Mouse (Mus musculus): ENCODE data around the gene Kif1b. TPM values are rescaled to one million over a fixed set of nuclear protein-coding genes. Genes with fewer than 3 reads are reported as not detected.

The Kif1b gene
- total and polyA plus RNA-seq, 3 experiments, result 10.0 to 27.6 (median 17.0) TPM

DNA sequence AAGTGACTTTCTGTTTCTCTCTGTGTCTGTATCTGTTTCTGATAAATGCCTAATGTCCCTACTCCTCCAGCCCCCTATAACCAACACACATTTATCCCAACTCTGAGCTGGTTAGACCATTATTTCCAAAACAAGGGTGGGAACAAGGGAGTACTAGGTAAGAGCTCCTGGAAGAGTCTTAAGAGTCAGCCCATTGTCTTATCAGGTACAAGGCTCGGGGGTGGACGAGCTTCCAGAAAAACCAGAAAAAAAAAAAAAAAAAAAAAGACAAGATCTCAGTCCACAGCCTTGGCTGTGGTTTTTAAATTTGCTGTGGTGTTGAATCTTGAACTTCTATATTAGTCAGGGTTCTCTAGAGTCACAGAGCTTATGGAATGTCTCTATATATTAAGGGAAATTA is 139.5 kb downstream of the Kif1b start (continued):
- TF ChIP-seq CHD2 (IDR thresholded peaks at IDR 0.05; ENCODE audit: low read length) (no peak), GABPA (IDR thresholded peaks at IDR 0.05; ENCODE audit: insufficient replicate concordance, low read depth, low read length) (no peak), TCF12 (IDR thresholded peaks at IDR 0.05; ENCODE audit: low read depth, low read length) (no peak), CHD1 (IDR thresholded peaks at IDR 0.05; ENCODE audit: low read depth, low read length) (no peak), IRF4 (IDR thresholded peaks at IDR 0.05; ENCODE audit: low read depth, low read length) (no peak), ZNF384 (IDR thresholded peaks at IDR 0.05; ENCODE audit: low read depth, low read length) (no peak)

DNA sequence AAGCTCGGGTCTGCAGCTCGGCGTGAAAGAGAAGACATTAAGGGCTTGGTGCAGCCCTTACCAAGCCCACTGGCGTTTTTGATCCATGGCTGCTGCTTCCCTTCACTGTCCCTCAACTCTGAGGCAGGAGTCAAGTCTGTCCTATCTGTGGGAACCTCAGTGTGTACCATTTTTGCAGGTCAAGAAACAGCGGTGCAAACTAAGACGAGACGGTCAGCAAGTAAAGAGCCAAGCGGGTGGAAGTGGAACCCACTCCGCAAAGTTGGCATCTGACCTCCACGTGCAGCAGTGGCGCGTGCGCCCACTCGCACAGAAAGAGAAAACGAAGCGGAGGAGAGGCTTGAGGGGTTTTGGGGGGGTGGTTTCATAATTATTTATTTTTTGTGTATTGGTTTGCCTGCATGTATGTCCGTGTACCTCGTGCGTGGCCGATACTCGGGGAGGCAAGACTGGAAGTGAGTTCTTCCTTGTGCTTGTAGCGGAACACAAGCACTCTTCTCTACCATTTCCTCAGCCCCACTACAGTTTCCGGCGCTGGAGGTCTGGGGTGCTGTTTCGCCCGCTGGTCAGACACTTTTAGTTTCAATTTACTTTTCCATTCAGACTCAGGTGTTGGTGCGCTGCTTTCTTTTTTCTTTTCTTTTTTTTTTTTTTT is 140.4 kb downstream of the Kif1b start:
- dilution Hi-C loops (cut with MboI; ENCODE audit: extremely low pct_ligation_motif_present, extremely low pct_unique_long_range_greater_than_20kb, low sequenced_read_pairs), result no loop called here
- peak; percentile 65 for DNase-seq (ENCODE audit: extremely low read depth)
- Histone ChIP-seq H3K9ac (ENCODE audit: insufficient read depth, low read depth) (peak overlapping the region; percentile 77), H3K9me3 (replicated peaks; ENCODE audit: low read length) (no peaks in the 10 kb centered on the region), H3K79me2 (replicated peaks; ENCODE audit: control insufficient read depth, extremely low read depth, insufficient read depth, poor library complexity, severe bottlenecking) (peaks cover 14% of the 10 kb centered on the region), H3K4me2 (ENCODE audit: insufficient read depth, low read depth, poor library complexity, severe bottlenecking) (peak overlapping the region; percentile 81), H3K27ac (ENCODE audit: insufficient read depth, low read depth) (peak overlapping the region; percentile 73), H3K27me3 (replicated peaks) (no peaks in the 10 kb centered on the region), H3K36me3 (replicated peaks in 1 of 2; ENCODE audit: control insufficient read depth in 1 of 2, insufficient read depth in 1 of 2, low read length in 1 of 2) (peaks cover 7 to 31% of the 10 kb centered on the region in 2 experiments), H3K4me3 (replicated peaks in 1 of 3; ENCODE audit: low read depth in 2 of 3, low read length in 2 of 3, poor library complexity in 1 of 3) (peak overlapping the region; percentile 81 to 95 (median 85)), H3K4me1 (ENCODE audit: control insufficient read depth in 1 of 2, insufficient read depth in 2 of 2) (peaks cover 0 to 54% of the 10 kb centered on the region in 2 experiments; a peak in 2 of 4 replicates)
- in situ Hi-C loops (cut with MboI; ENCODE audit: low pct_ligation_motif_present, low pct_unique_long_range_greater_than_20kb, low sequenced_read_pairs), result loop anchor here (25.0 kb wide), 1 partner anchor 545 kb away; the partner anchor contains the start of gene Pik3cd
- TF ChIP-seq ELF1 (IDR thresholded peaks at IDR 0.05; ENCODE audit: low read depth, low read length), result peak; percentile 57; the same call in 1 of the 2 replicates
- no peak for TF ChIP-seq MAFK (IDR thresholded peaks at IDR 0.05; ENCODE audit: insufficient replicate concordance, low read length)
- TF ChIP-seq TBP (conservative IDR thresholded peaks at IDR 0.05; ENCODE audit: low read depth, low read length), result peak; percentile 59; the same call in 1 of the 2 replicates
- peak; percentile 54 for TF ChIP-seq ETS1 (conservative IDR thresholded peaks at IDR 0.05; ENCODE audit: low read depth, low read length)
- peak; percentile 94 for TF ChIP-seq MAX (IDR thresholded peaks at IDR 0.05; ENCODE audit: low read length)
- TF ChIP-seq CTCF (conservative IDR thresholded peaks at IDR 0.05 in 1 of 2, IDR thresholded peaks at IDR 0.05 in 1 of 2; ENCODE audit: low read depth in 2 of 2, low read length in 2 of 2), result no peak
- TF ChIP-seq MYC (IDR thresholded peaks at IDR 0.05; ENCODE audit: low read depth, low read length), result peak; percentile 96
- peak; percentile 97 for TF ChIP-seq ZNF384 (IDR thresholded peaks at IDR 0.05; ENCODE audit: low read depth, low read length)
- no peak for TF ChIP-seq KAT2A (IDR thresholded peaks at IDR 0.05; ENCODE audit: insufficient replicate concordance, low read length)
- peak; percentile 93 for TF ChIP-seq MXI1 (IDR thresholded peaks at IDR 0.05; ENCODE audit: low read depth, low read length)
- peak; percentile 92 for TF ChIP-seq BHLHE40 (IDR thresholded peaks at IDR 0.05; ENCODE audit: low read depth, low read length)
- TF ChIP-seq IRF4 (IDR thresholded peaks at IDR 0.05; ENCODE audit: low read depth, low read length), result peak; percentile 49; the same call in 1 of the 2 replicates
- TF ChIP-seq USF2 (conservative IDR thresholded peaks at IDR 0.05; ENCODE audit: low read depth, low read length), result no peak; the same call in 1 of the 2 replicates
- peak; percentile 51; the same call in 1 of the 2 replicates for TF ChIP-seq TCF12 (IDR thresholded peaks at IDR 0.05; ENCODE audit: low read depth, low read length)
- TF ChIP-seq NELFE (IDR thresholded peaks at IDR 0.05; ENCODE audit: low read depth, low read length), result no peak
- TF ChIP-seq HCFC1 (IDR thresholded peaks at IDR 0.05; ENCODE audit: low read depth, low read length), result peak; percentile 21; the same call in 1 of the 2 replicates
- TF ChIP-seq POLR2A (IDR thresholded peaks at IDR 0.05; ENCODE audit: low read depth, low read length), result peak; percentile 48; the same call in 1 of the 2 replicates
